Mouse (Mus musculus) kidney, postnatal 0 days (tissue): ENCODE data around the gene Mapk8ip3. TPM values are rescaled to one million over a fixed set of nuclear protein-coding genes. Genes with fewer than 3 reads are reported as not detected.
A peak's percentile ranks its signal among the peaks of the same experiment; 100 is the strongest.

ENCODE experiments used
- ATAC-seq: fragments of 200-750 bp; cut with Nextera tagmentation; replicated peaks from 2 replicates; pipeline ENCODE4 v1.8.0; 2017; ENCODE audit warnings: low read depth, moderate number of reproducible peaks, moderate TSS enrichment, moderate library complexity; ENCODE audit not compliant: low FRiP score
- DNase-seq: peaks from one replicate; pipeline ENCODE4 v3.0.0-alpha.2; 2016; ENCODE audit warnings: low spot score
- H3K27ac ChIP-seq: fragments of 300-500 bp; sonication (generic); 2 replicates; pipeline ENCODE4 v1.5.1; 2014; ENCODE audit warnings: mild to moderate bottlenecking
- H3K27me3 ChIP-seq: fragments of 300-500 bp; sonication (generic); 2 replicates; pipeline ENCODE4 v1.6.1; 2014; ENCODE audit warnings: low read length, mixed read lengths; ENCODE audit not compliant: insufficient read depth
- H3K36me3 ChIP-seq: fragments of 300-500 bp; sonication (generic); 2 replicates; pipeline ENCODE4 v1.6.1; 2014; ENCODE audit warnings: low read length, mixed read lengths; ENCODE audit not compliant: insufficient read depth
- H3K4me1 ChIP-seq: fragments of 300-500 bp; sonication (generic); replicated peaks from 2 replicates; pipeline ENCODE4 v1.6.1; 2014; ENCODE audit warnings: antibody characterized with exemption, low read length, mixed read lengths; ENCODE audit not compliant: insufficient read depth
- H3K4me2 ChIP-seq: fragments of 300-500 bp; sonication (generic); 2 replicates; pipeline ENCODE4 v1.6.1; 2014; ENCODE audit warnings: mild to moderate bottlenecking, low read length, moderate library complexity, mixed read lengths
- H3K4me3 ChIP-seq: fragments of 300-500 bp; sonication (generic); replicated peaks from 2 replicates; pipeline ENCODE4 v1.5.1; 2014; ENCODE audit warnings: low read depth, low read length
- H3K9ac ChIP-seq: fragments of 300-500 bp; sonication (generic); 2 replicates; pipeline ENCODE4 v1.6.1; 2014; ENCODE audit warnings: low read depth, low read length
- H3K9me3 ChIP-seq: fragments of 300-500 bp; sonication (generic); replicated peaks from 2 replicates; pipeline ENCODE4 v1.6.1; 2016; ENCODE audit warnings: low read length, inconsistent platforms, mixed read lengths
- CTCF ChIP-seq: IDR thresholded peaks from 2 replicates; pipeline ENCODE4 v1.5.1; 2016; ENCODE audit warnings: antibody characterized with exemption, low read depth, mild to moderate bottlenecking, moderate library complexity
- WGBS: fragments of 180-500 bp; shearing (Covaris S2); extraction: QIAGEN DNeasy Blood & Tissue Kit; methylation state at CpG from one replicate; pipeline ENCODE4 v1.1.7; 2014; 5-methylcytosine and 5-hydroxymethylcytosine counted together
- polyA plus RNA-seq: library from polyadenylated mRNA; unstranded; fragments of >200 nt; fragmentation: Nextera tagmentation; extraction: Ambion mirVana; gene quantifications from 2 replicates; pipeline ENCODE4 v1.2.1, GENCODE M21; 2015

Mapk8ip3 gene
- polyA plus RNA-seq, 1 experiment from 2014 or later, result 12.7 TPM

- Histone ChIP-seq H3K9ac (peak overlapping the region; percentile 93), H3K9me3 (no peaks in the 10 kb centered on the region), H3K4me1 (peaks cover 6% of the 10 kb centered on the region; the same call in 1 of the 2 replicates), H3K4me2 (peak overlapping the region; percentile 95), H3K27ac (peak overlapping the region; percentile 89), H3K4me3 (peak overlapping the region; percentile 86), H3K27me3 (no peaks in the 10 kb centered on the region), H3K36me3 (peaks cover 39% of the 10 kb centered on the region)
- TF ChIP-seq CTCF, result no peak
- ATAC-seq (peak; percentile 2; the same call in 1 of the 2 replicates), DNase-seq (no peak)
- WGBS, result 8% methylated on average over 31 of the region's 31 CpGs
Measured at GRCm38 (mm10) chr17:24894061-24894994, 42.4 kb downstream of the Mapk8ip3 start.

GRCm38 (mm10) chr17:24893276-24893675 is 43.5 kb downstream of the Mapk8ip3 start:
- Histone ChIP-seq H3K9me3 (no peaks in the 10 kb centered on the region), H3K4me2 (no peak overlapping the region), H3K4me1 (peaks cover 6% of the 10 kb centered on the region; the same call in 1 of the 2 replicates), H3K36me3 (peaks cover 30% of the 10 kb centered on the region), H3K9ac (no peak overlapping the region), H3K27ac (no peak overlapping the region), H3K4me3 (no peak overlapping the region), H3K27me3 (no peaks in the 10 kb centered on the region)
- DNase-seq, result no peak
- TF ChIP-seq CTCF, result no peak
- WGBS, result 91% methylated on average over 2 of the region's 2 CpGs
- no peak for ATAC-seq

GRCm38 (mm10) chr17:24892785-24893184 is 44.0 kb downstream of the Mapk8ip3 start:
- no peak overlapping the region for H3K9ac ChIP-seq
- TF ChIP-seq CTCF, result no peak
- no peak for DNase-seq
- peaks cover 30% of the 10 kb centered on the region for H3K36me3 ChIP-seq
- H3K4me3 ChIP-seq, result no peak overlapping the region
- ATAC-seq, result no peak
- H3K27ac ChIP-seq, result no peak overlapping the region
- H3K27me3 ChIP-seq, result no peaks in the 10 kb centered on the region
- WGBS, result 93% methylated on average over 12 of the region's 12 CpGs
- H3K9me3 ChIP-seq, result no peaks in the 10 kb centered on the region
- peaks cover 6% of the 10 kb centered on the region; the same call in 1 of the 2 replicates for H3K4me1 ChIP-seq
- H3K4me2 ChIP-seq, result no peak overlapping the region

- DNase-seq, result no peak
- Histone ChIP-seq H3K4me1 (peaks cover 12% of the 10 kb centered on the region), H3K27me3 (no peaks in the 10 kb centered on the region), H3K36me3 (peaks cover 30% of the 10 kb centered on the region), H3K4me3 (no peak overlapping the region), H3K4me2 (no peak overlapping the region), H3K27ac (no peak overlapping the region), H3K9me3 (no peaks in the 10 kb centered on the region), H3K9ac (no peak overlapping the region)
- no peak for ATAC-seq
- 84% methylated on average over 13 of the region's 13 CpGs for WGBS
- TF ChIP-seq CTCF, result no peak
Measured at GRCm38 (mm10) chr17:24891321-24891720, 45.5 kb downstream of the Mapk8ip3 start.

- no peaks in the 10 kb centered on the region for H3K27me3 ChIP-seq
- TF ChIP-seq CTCF, result no peak
- no peak overlapping the region for H3K27ac ChIP-seq
- no peaks in the 10 kb centered on the region for H3K9me3 ChIP-seq
- DNase-seq (no peak), ATAC-seq (no peak)
- H3K36me3 ChIP-seq, result peaks cover 30% of the 10 kb centered on the region
- WGBS, result 83% methylated on average over 18 of the region's 19 CpGs
- H3K4me3 ChIP-seq, result no peak overlapping the region
- H3K4me1 ChIP-seq, result peaks cover 12% of the 10 kb centered on the region
- H3K9ac ChIP-seq, result no peak overlapping the region
- H3K4me2 ChIP-seq, result no peak overlapping the region
Measured at GRCm38 (mm10) chr17:24890151-24891092, 46.4 kb downstream of the Mapk8ip3 start.

GRCm38 (mm10) chr17:24888862-24889261 is 47.9 kb downstream of the Mapk8ip3 start:
- ATAC-seq, result no peak
- 85% methylated on average over 3 of the region's 3 CpGs for WGBS

More at GRCm38 (mm10) chr17:24888862-24889261, 47.9 kb downstream of the Mapk8ip3 start:
- no peak for DNase-seq
- no peak for TF ChIP-seq CTCF
- Histone ChIP-seq H3K4me3 (no peak overlapping the region), H3K4me2 (no peak overlapping the region), H3K4me1 (peaks cover 6% of the 10 kb centered on the region), H3K27ac (no peak overlapping the region), H3K27me3 (no peaks in the 10 kb centered on the region), H3K9ac (no peak overlapping the region), H3K36me3 (peaks cover 35% of the 10 kb centered on the region), H3K9me3 (no peaks in the 10 kb centered on the region)
